Mouse (Mus musculus): ENCODE measurements around the gene Lrrc31.

DNA sequence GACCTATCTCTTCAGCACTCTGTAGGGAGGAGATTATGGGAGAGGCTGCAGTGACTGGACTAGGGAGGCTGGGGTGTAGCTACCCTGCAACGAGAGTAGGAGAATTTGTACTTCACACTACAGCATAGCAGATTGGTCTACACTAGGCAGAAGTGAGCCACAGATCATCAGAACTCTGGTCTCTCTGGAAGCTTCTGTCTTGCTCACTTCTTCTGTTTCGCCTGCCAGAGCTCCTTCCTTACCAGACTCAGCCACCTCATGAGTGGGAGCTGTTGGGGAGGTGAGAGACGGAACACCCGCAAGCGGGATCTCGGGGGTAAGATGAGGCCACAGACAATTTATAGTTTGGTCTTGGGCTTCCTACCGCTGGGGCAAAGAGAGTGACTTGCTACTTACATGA is 43.2 kb upstream of the Lrrc31 start:
- TF ChIP-seq MYOG (IDR thresholded peaks at IDR 0.05; ENCODE audit: control insufficient read depth in 1 of 3, insufficient read depth in 1 of 3, insufficient read length in 2 of 3, low read depth in 2 of 3) = no peak
- TF ChIP-seq USF1 (IDR thresholded peaks at IDR 0.05; ENCODE audit: low read depth) = no peak
- no peak for TF ChIP-seq POLR2A (IDR thresholded peaks at IDR 0.05; ENCODE audit: insufficient read length, low read depth)
- no peak for TF ChIP-seq MAX (IDR thresholded peaks at IDR 0.05; ENCODE audit: low read depth)
- no peak for TF ChIP-seq E2F4 (IDR thresholded peaks at IDR 0.05; ENCODE audit: insufficient read depth)
- TF ChIP-seq CEBPB (IDR thresholded peaks at IDR 0.05; ENCODE audit: insufficient read depth, poor library complexity, severe bottlenecking) = no peak
- no peak for TF ChIP-seq POLR2AphosphoS2 (IDR thresholded peaks at IDR 0.05; ENCODE audit: insufficient read length, low read depth)
